Mouse (Mus musculus) ES-Bruce4 (cell line): Measurements from ENCODE around the gene Cxcl2. TPM values are rescaled to one million over a fixed set of nuclear protein-coding genes. Genes with fewer than 3 reads are reported as not detected.

ENCODE experiments used
- H3K27ac ChIP-seq: 2 replicates; pipeline ENCODE4 v1.5.1; 2012; ENCODE audit warnings: low read length, inconsistent platforms; ENCODE audit not compliant: insufficient read depth
- H3K27me3 ChIP-seq: 2 replicates; pipeline ENCODE4 v1.6.1; 2012; ENCODE audit warnings: mild to moderate bottlenecking, low read length, inconsistent platforms; ENCODE audit not compliant: control insufficient read depth, poor library complexity, insufficient read depth, severe bottlenecking
- H3K36me3 ChIP-seq: 2 replicates; pipeline ENCODE4 v1.6.1; 2012; ENCODE audit warnings: inconsistent platforms, mild to moderate bottlenecking, low read length, moderate library complexity; ENCODE audit not compliant: control insufficient read depth, poor library complexity, insufficient read depth, severe bottlenecking
- H3K4me1 ChIP-seq: one replicate; pipeline ENCODE4 v1.8.1; 2011; ENCODE audit warnings: low read length; ENCODE audit not compliant: control insufficient read depth, insufficient read depth
- H3K4me3 ChIP-seq: 2 replicates; pipeline ENCODE4 v1.5.1; 2011; ENCODE audit warnings: low read depth, mild to moderate bottlenecking, low read length
- H3K9ac ChIP-seq: 2 replicates; pipeline ENCODE4 v1.6.1; 2012; ENCODE audit warnings: low read depth, mild to moderate bottlenecking, inconsistent platforms; ENCODE audit not compliant: poor library complexity, severe bottlenecking
- H3K9me3 ChIP-seq: replicated peaks from 2 replicates; pipeline ENCODE4 v1.6.1; 2012; ENCODE audit warnings: mild to moderate bottlenecking, low read length, inconsistent platforms; ENCODE audit not compliant: control insufficient read depth, poor library complexity, insufficient read depth, severe bottlenecking
- CTCF ChIP-seq: IDR thresholded peaks from one replicate; pipeline ENCODE4 v1.8.1; 2011; ENCODE audit warnings: low read depth, low read length
- EP300 ChIP-seq: IDR thresholded peaks from 2 replicates; pipeline ENCODE4 v1.6.1; 2011; ENCODE audit warnings: low read depth, low read length; ENCODE audit not compliant: insufficient read depth
- POLR2A ChIP-seq: IDR thresholded peaks from one replicate; pipeline ENCODE4 v1.8.1; 2011; ENCODE audit warnings: low read length; ENCODE audit not compliant: insufficient read depth
- polyA plus RNA-seq: library from polyadenylated mRNA; stranded (reverse); fragments of >200 nt; gene quantifications from 2 replicates; pipeline ENCODE4 v1.2.4, GENCODE M21; 2011; ENCODE audit warnings: low read depth; ENCODE audit not compliant: missing spikeins, insufficient read depth, insufficient read length

The Cxcl2 gene
- not detected in 2 replicates for polyA plus RNA-seq

- Histone ChIP-seq H3K9ac (no peak within 1 kb of the TSS), H3K27me3 (no peaks in the 10 kb centered on the region), H3K9me3 (no peaks in the 10 kb centered on the region), H3K36me3 (no peaks in the 10 kb centered on the region), H3K27ac (no peak within 1 kb of the TSS), H3K4me3 (peak within 1 kb of the TSS; percentile 9), H3K4me1 (no peaks in the 10 kb centered on the region)
- TF ChIP-seq CTCF (no peak), POLR2A (no peak), EP300 (no peak)
Observed at GRCm38 (mm10) chr5:90903339-90904020, at the start of gene Cxcl2. Gene Cxcl2 (plus strand): TSS chr5:90903871.

GRCm38 (mm10) chr5:90855308-90856230, 48.1 kb upstream of the Cxcl2 start:
- Histone ChIP-seq H3K4me1 (no peaks in the 10 kb centered on the region), H3K27me3 (no peaks in the 10 kb centered on the region), H3K4me3 (no peak overlapping the region), H3K9me3 (peaks cover 12% of the 10 kb centered on the region; the same call in 1 of the 2 replicates), H3K9ac (no peak overlapping the region), H3K36me3 (no peaks in the 10 kb centered on the region), H3K27ac (no peak overlapping the region)
- no peak for TF ChIP-seq EP300
- no peak for TF ChIP-seq CTCF
- no peak for TF ChIP-seq POLR2A

GRCm38 (mm10) chr5:90857463-90857862, 46.2 kb upstream of the Cxcl2 start:
- Histone ChIP-seq H3K27ac (no peak overlapping the region), H3K4me3 (no peak overlapping the region), H3K9ac (no peak overlapping the region), H3K36me3 (no peaks in the 10 kb centered on the region), H3K27me3 (no peaks in the 10 kb centered on the region), H3K4me1 (no peaks in the 10 kb centered on the region), H3K9me3 (peaks cover 5% of the 10 kb centered on the region; the same call in 1 of the 2 replicates)
- TF ChIP-seq EP300 (no peak), CTCF (no peak), POLR2A (no peak)

GRCm38 (mm10) chr5:90858429-90858828, 45.2 kb upstream of the Cxcl2 start:
- no peaks in the 10 kb centered on the region for H3K27me3 ChIP-seq
- H3K9me3 ChIP-seq, result no peaks in the 10 kb centered on the region
- no peaks in the 10 kb centered on the region for H3K36me3 ChIP-seq
- H3K27ac ChIP-seq, result no peak overlapping the region
- TF ChIP-seq POLR2A, result no peak
- TF ChIP-seq EP300, result no peak
- no peak for TF ChIP-seq CTCF
- no peak overlapping the region for H3K9ac ChIP-seq
- H3K4me1 ChIP-seq, result no peaks in the 10 kb centered on the region
- no peak overlapping the region for H3K4me3 ChIP-seq

GRCm38 (mm10) chr5:90859031-90859430, 44.6 kb upstream of the Cxcl2 start:
- no peak for TF ChIP-seq POLR2A
- no peak for TF ChIP-seq CTCF
- TF ChIP-seq EP300, result no peak
- Histone ChIP-seq H3K36me3 (no peaks in the 10 kb centered on the region), H3K9me3 (no peaks in the 10 kb centered on the region), H3K27me3 (no peaks in the 10 kb centered on the region), H3K9ac (no peak overlapping the region), H3K4me1 (no peaks in the 10 kb centered on the region), H3K27ac (no peak overlapping the region), H3K4me3 (no peak overlapping the region)

- H3K27ac ChIP-seq, result no peak overlapping the region
- no peak overlapping the region for H3K9ac ChIP-seq
- H3K4me3 ChIP-seq, result no peak overlapping the region
- no peaks in the 10 kb centered on the region for H3K27me3 ChIP-seq
- H3K36me3 ChIP-seq, result no peaks in the 10 kb centered on the region
- H3K4me1 ChIP-seq, result no peaks in the 10 kb centered on the region
- TF ChIP-seq EP300 (no peak), POLR2A (no peak), CTCF (no peak)
- H3K9me3 ChIP-seq, result no peaks in the 10 kb centered on the region
Observed at GRCm38 (mm10) chr5:90861876-90862375, 41.7 kb upstream of the Cxcl2 start.
